Mouse (Mus musculus) embryo, embryonic 11.5 days (tissue): ENCODE measurements around the gene Gimap5.

ENCODE experiments used
- DNase-seq: peaks from one replicate; pipeline ENCODE4 v3.0.0-alpha.2; 2012; ENCODE audit warnings: low read depth, low spot score

Gimap5 gene

GRCm38 (mm10) chr6:48745959-48746889, at the start of gene Gimap5:
Gimap5 (plus strand) TSS chr6:48746197.
- DNase-seq: no peak

- no peak for DNase-seq
These were observed 49.0 kb upstream of the Gimap5 start for GRCm38 (mm10) chr6:48696830-48697554.

GRCm38 (mm10) chr6:48697555-48697930, 48.5 kb upstream of the Gimap5 start:
- no peak for DNase-seq

GRCm38 (mm10) chr6:48698066-48698856, 47.7 kb upstream of the Gimap5 start:
- no peak for DNase-seq

GRCm38 (mm10) chr6:48698888-48699287, 47.1 kb upstream of the Gimap5 start:
- DNase-seq: no peak

- DNase-seq: no peak
These were observed 45.5 kb upstream of the Gimap5 start for GRCm38 (mm10) chr6:48700251-48701075.

- DNase-seq: no peak
These were observed 43.9 kb upstream of the Gimap5 start for GRCm38 (mm10) chr6:48702146-48702545.

- no peak for DNase-seq
These were observed 43.4 kb upstream of the Gimap5 start for GRCm38 (mm10) chr6:48702601-48703000.

- DNase-seq: no peak
These were observed 41.9 kb upstream of the Gimap5 start for GRCm38 (mm10) chr6:48704146-48704545.

- no peak for DNase-seq
These were observed 39.9 kb upstream of the Gimap5 start for GRCm38 (mm10) chr6:48706130-48706529.

- DNase-seq: no peak
These were observed 27.5 kb upstream of the Gimap5 start, which contains the start of the genes Gm28053 and Gimap7 for GRCm38 (mm10) chr6:48718455-48718854. Gm28053 (plus strand) TSS chr6:48718607. Gimap7 (plus strand) TSS chr6:48718621.

GRCm38 (mm10) chr6:48720326-48720725, 25.7 kb upstream of the Gimap5 start:
- no peak for DNase-seq

- no peak for DNase-seq
These were observed 22.5 kb upstream of the Gimap5 start for GRCm38 (mm10) chr6:48723468-48723867.

- no peak for DNase-seq
These were observed 20.5 kb upstream of the Gimap5 start for GRCm38 (mm10) chr6:48725476-48725875.

GRCm38 (mm10) chr6:48727761-48728160, 18.2 kb upstream of the Gimap5 start:
- no peak for DNase-seq

- DNase-seq: no peak
These were observed 13.1 kb upstream of the Gimap5 start for GRCm38 (mm10) chr6:48732864-48733304.

GRCm38 (mm10) chr6:48733660-48734059, 12.3 kb upstream of the Gimap5 start:
- DNase-seq: no peak

GRCm38 (mm10) chr6:48737053-48737452, 8.9 kb upstream of the Gimap5 start:
- no peak for DNase-seq

GRCm38 (mm10) chr6:48737688-48738087, 8.3 kb upstream of the Gimap5 start:
- no peak for DNase-seq

GRCm38 (mm10) chr6:48738961-48739779, 6.8 kb upstream of the Gimap5 start, which contains the start of gene Gimap1:
Gimap1 (plus strand) TSS chr6:48739054.
- no peak for DNase-seq
